Mouse (Mus musculus) lung, embryonic 14.5 days (tissue): ENCODE measurements at regions not wholly inside any gene's neighbourhood (a gene's known extent, or its start where the extent isn't known, plus 50 kb on each side); places are given as distances from the start of the nearest gene placed in this dataset.
"Not testable (repeated sequence)": the region's sequence is repeated elsewhere in the genome, so short reads cannot be mapped to it uniquely, and the experiment has no call there.

Source experiments
- ATAC-seq: fragments of 200-750 bp; cut with Nextera tagmentation; 2 replicates; pipeline ENCODE4 v1.8.0; 2017; ENCODE audit warnings: mild to moderate bottlenecking, moderate TSS enrichment, moderate library complexity; ENCODE audit not compliant: insufficient read depth
- DNase-seq: peaks from one replicate; pipeline ENCODE4 v3.0.0-alpha.2; 2015
- H3K27ac ChIP-seq: fragments of 300-500 bp; sonication (generic); 2 replicates; pipeline ENCODE4 v1.5.1; 2014; ENCODE audit warnings: low read depth, mild to moderate bottlenecking, moderate library complexity
- H3K27me3 ChIP-seq: fragments of 300-500 bp; sonication (generic); 2 replicates; pipeline ENCODE4 v1.6.1; 2014; ENCODE audit warnings: low read length, control low read depth; ENCODE audit not compliant: insufficient read depth
- H3K36me3 ChIP-seq: fragments of 300-500 bp; sonication (generic); 2 replicates; pipeline ENCODE4 v1.6.1; 2014; ENCODE audit warnings: control low read depth; ENCODE audit not compliant: insufficient read depth
- H3K4me1 ChIP-seq: fragments of 300-500 bp; sonication (generic); 2 replicates; pipeline ENCODE4 v1.6.1; 2014; ENCODE audit warnings: antibody characterized with exemption, control low read depth; ENCODE audit not compliant: insufficient read depth
- H3K4me2 ChIP-seq: fragments of 300-500 bp; sonication (generic); 2 replicates; pipeline ENCODE4 v1.6.1; 2014; ENCODE audit warnings: mild to moderate bottlenecking
- H3K4me3 ChIP-seq: fragments of 300-500 bp; sonication (generic); 2 replicates; pipeline ENCODE4 v1.5.1; 2014; ENCODE audit warnings: low read depth, low read length
- H3K9ac ChIP-seq: fragments of 300-500 bp; sonication (generic); 2 replicates; pipeline ENCODE4 v1.6.1; 2014
- H3K9me3 ChIP-seq: fragments of 300-500 bp; sonication (generic); 2 replicates; pipeline ENCODE4 v1.6.1; 2016; ENCODE audit warnings: low read depth, low read length, control low read depth
- CTCF ChIP-seq: IDR thresholded peaks from 2 replicates; pipeline ENCODE4 v1.5.1; 2016; ENCODE audit warnings: antibody characterized with exemption, low read depth
- WGBS: fragments of 180-500 bp; shearing (Covaris S2); extraction: QIAGEN DNeasy Blood & Tissue Kit; methylation state at CpG from one replicate; pipeline ENCODE4 v1.1.7; 2014; 5-methylcytosine and 5-hydroxymethylcytosine counted together

- Histone ChIP-seq H3K4me3 (no peak overlapping the region), H3K36me3 (no peaks in the 10 kb centered on the region), H3K9ac (no peak overlapping the region), H3K4me1 (no peaks in the 10 kb centered on the region), H3K9me3 (no peaks in the 10 kb centered on the region), H3K27me3 (no peaks in the 10 kb centered on the region), H3K4me2 (no peak overlapping the region), H3K27ac (no peak overlapping the region)
- ATAC-seq (no peak), DNase-seq (no peak)
- 68% methylated on average over 2 of the region's 2 CpGs for WGBS
- TF ChIP-seq CTCF: no peak
Observed at GRCm38 (mm10) chr2:117474885-117475542, 132.2 kb upstream of the Rasgrp1 start.

- H3K36me3 ChIP-seq: no peaks in the 10 kb centered on the region
- TF ChIP-seq CTCF: peak; percentile 67
- no peaks in the 10 kb centered on the region for H3K27me3 ChIP-seq
Observed at GRCm38 (mm10) chr2:117475561-117475960, 132.8 kb upstream of the Rasgrp1 start.

GRCm38 (mm10) chr2:117477503-117477902 is 134.7 kb upstream of the Rasgrp1 start:
- not testable (repeated sequence) for ATAC-seq, H3K4me2 ChIP-seq, H3K9me3 ChIP-seq, H3K27ac ChIP-seq, H3K36me3 ChIP-seq, DNase-seq, H3K4me3 ChIP-seq, H3K9ac ChIP-seq, H3K4me1 ChIP-seq, H3K27me3 ChIP-seq
- WGBS: 60% methylated on average over 11 of the region's 11 CpGs

More at GRCm38 (mm10) chr2:117475561-117475960, 132.8 kb upstream of the Rasgrp1 start:
- DNase-seq (peak; percentile 64), ATAC-seq (no peak)
- Histone ChIP-seq H3K9ac (no peak overlapping the region), H3K4me1 (no peaks in the 10 kb centered on the region), H3K4me3 (no peak overlapping the region), H3K4me2 (no peak overlapping the region), H3K27ac (no peak overlapping the region), H3K9me3 (no peaks in the 10 kb centered on the region)
- 39% methylated on average over 3 of the region's 3 CpGs for WGBS

GRCm38 (mm10) chr2:117479244-117480009 is 136.6 kb upstream of the Rasgrp1 start:
- not testable (repeated sequence) for H3K4me3 ChIP-seq, DNase-seq, ATAC-seq, H3K36me3 ChIP-seq, H3K9ac ChIP-seq, H3K9me3 ChIP-seq, H3K4me1 ChIP-seq, H3K4me2 ChIP-seq, H3K27ac ChIP-seq, H3K27me3 ChIP-seq
- WGBS: 52% methylated on average over 16 of the region's 16 CpGs

GRCm38 (mm10) chr2:117486447-117486846 is 143.6 kb upstream of the Rasgrp1 start:
- Histone ChIP-seq H3K4me2 (no peak overlapping the region), H3K27me3 (no peaks in the 10 kb centered on the region), H3K9ac (no peak overlapping the region), H3K4me3 (no peak overlapping the region), H3K9me3 (no peaks in the 10 kb centered on the region), H3K36me3 (no peaks in the 10 kb centered on the region), H3K27ac (no peak overlapping the region), H3K4me1 (no peaks in the 10 kb centered on the region)
- no peak for DNase-seq
- no peak for ATAC-seq
- no peak for TF ChIP-seq CTCF
- 91% methylated on average over 2 of the region's 2 CpGs for WGBS

GRCm38 (mm10) chr2:117498565-117498964 is 155.8 kb upstream of the Rasgrp1 start:
- no peak overlapping the region for H3K9ac ChIP-seq
- no peaks in the 10 kb centered on the region for H3K27me3 ChIP-seq
- no peaks in the 10 kb centered on the region for H3K4me1 ChIP-seq
- no peaks in the 10 kb centered on the region for H3K9me3 ChIP-seq
- H3K27ac ChIP-seq: no peak overlapping the region
- 86% methylated on average over 5 of the region's 5 CpGs for WGBS
- H3K4me3 ChIP-seq: no peak overlapping the region
- DNase-seq (no peak), ATAC-seq (no peak)
- H3K36me3 ChIP-seq: no peaks in the 10 kb centered on the region
- no peak overlapping the region for H3K4me2 ChIP-seq
- no peak for TF ChIP-seq CTCF

- no peak overlapping the region for H3K4me2 ChIP-seq
- no peak overlapping the region for H3K4me3 ChIP-seq
- H3K36me3 ChIP-seq: no peaks in the 10 kb centered on the region
- H3K27ac ChIP-seq: no peak overlapping the region
- TF ChIP-seq CTCF: no peak
- no peaks in the 10 kb centered on the region for H3K9me3 ChIP-seq
- no peaks in the 10 kb centered on the region for H3K4me1 ChIP-seq
- DNase-seq (no peak), ATAC-seq (no peak)
- H3K27me3 ChIP-seq: no peaks in the 10 kb centered on the region
- H3K9ac ChIP-seq: no peak overlapping the region
Observed at GRCm38 (mm10) chr2:117502611-117503010, 159.8 kb upstream of the Rasgrp1 start.
